Mouse (Mus musculus) ES-E14 (cell line): ENCODE measurements around the gene Sv2b. TPM values are rescaled to one million over a fixed set of nuclear protein-coding genes. Genes with fewer than 3 reads are reported as not detected.

Source experiments
- DNase-seq: peaks from one replicate; pipeline ENCODE4 v3.0.0-alpha.2; 2013; ENCODE audit warnings: low read depth, low spot score
- H3K27ac ChIP-seq: 2 replicates; pipeline ENCODE4 v1.5.1; 2012; ENCODE audit warnings: low read depth, mild to moderate bottlenecking, low read length, moderate library complexity, mixed read lengths; ENCODE audit not compliant: poor library complexity, insufficient read depth, severe bottlenecking
- H3K36me3 ChIP-seq: 2 replicates; pipeline ENCODE4 v1.6.1; 2012; ENCODE audit warnings: mild to moderate bottlenecking, low read length, moderate library complexity, mixed read lengths; ENCODE audit not compliant: control insufficient read depth, poor library complexity, insufficient read depth, severe bottlenecking
- H3K4me1 ChIP-seq, 2 experiments: fragments of 150-350 bp in 1 of 2; sonication (generic) in 1 of 2; 2 replicates each; pipeline ENCODE4 v1.6.1; 2012; ENCODE audit warnings: low read length in 2 of 2, mild to moderate bottlenecking in 1 of 2, mixed read lengths in 1 of 2; ENCODE audit not compliant: control insufficient read depth in 2 of 2, insufficient read depth in 2 of 2, poor library complexity in 1 of 2
- H3K4me3 ChIP-seq, 2 experiments: fragments of 150-350 bp in 1 of 2; sonication (generic) in 1 of 2; 2 replicates each; pipeline ENCODE4 v1.5.1; 2012; ENCODE audit warnings: low read length in 2 of 2, low read depth in 1 of 2, mild to moderate bottlenecking in 1 of 2, mixed read lengths in 1 of 2; ENCODE audit not compliant: insufficient read depth in 1 of 2, poor library complexity in 1 of 2, severe bottlenecking in 1 of 2
- H3K9ac ChIP-seq: 2 replicates; pipeline ENCODE4 v1.6.1; 2012; ENCODE audit warnings: low read depth, mild to moderate bottlenecking, low read length, mixed read lengths; ENCODE audit not compliant: poor library complexity, insufficient read depth, severe bottlenecking
- H3K9me3 ChIP-seq: fragments of 150-350 bp; sonication (generic); 2 replicates; pipeline ENCODE4 v1.6.1; 2012; ENCODE audit warnings: low read depth, mild to moderate bottlenecking, low read length; ENCODE audit not compliant: control insufficient read depth, insufficient read depth
- CHD2 ChIP-seq: IDR thresholded peaks from 2 replicates; pipeline ENCODE4 v1.6.1; 2014; ENCODE audit warnings: mild to moderate bottlenecking, low read depth, low read length, inconsistent platforms
- HCFC1 ChIP-seq: IDR thresholded peaks from 2 replicates; pipeline ENCODE4 v1.6.1; 2012; ENCODE audit warnings: low read length, inconsistent platforms, borderline replicate concordance; ENCODE audit not compliant: insufficient read depth
- MAFK ChIP-seq: IDR thresholded peaks from 2 replicates; pipeline ENCODE4 v1.6.1; 2014; ENCODE audit warnings: mild to moderate bottlenecking, low read depth, low read length, inconsistent platforms; ENCODE audit not compliant: insufficient read depth
- ZC3H11A ChIP-seq: IDR thresholded peaks from 2 replicates; pipeline ENCODE4 v1.6.1; 2012; ENCODE audit warnings: low read depth, mild to moderate bottlenecking, inconsistent platforms, low read length, borderline replicate concordance
- ZNF384 ChIP-seq: IDR thresholded peaks from 2 replicates; pipeline ENCODE4 v1.6.1; 2012; ENCODE audit warnings: low read depth, low read length, inconsistent platforms
- in situ Hi-C, 2 experiments: fragments of 600-800 bp; cut with MboI; formaldehyde crosslinking; loops; one replicate each; pipeline ENCODE4 v1.15.1; 2025; ENCODE audit warnings: low sequenced_read_pairs in 2 of 2, inconsistent platforms in 1 of 2; ENCODE audit not compliant: unreplicated experiment in 2 of 2
- total RNA-seq: library from RNA; depleted of rRNA; stranded (reverse); fragments of 300-350 nt; gene quantifications from 2 replicates; pipeline ENCODE4 v1.2.3, GENCODE M21; 2012

Gene Sv2b
- total RNA-seq, 1 experiment, result 0.27 TPM

- Histone ChIP-seq H3K4me1 (no peaks in the 10 kb centered on the region), H3K27ac (no peak overlapping the region), H3K4me3 (no peak overlapping the region), H3K9ac (no peak overlapping the region), H3K36me3 (no peaks in the 10 kb centered on the region), H3K9me3 (no peaks in the 10 kb centered on the region)
- TF ChIP-seq CHD2 (no peak), ZC3H11A (no peak), MAFK (no peak), ZNF384 (no peak), HCFC1 (no peak)
- DNase-seq, result no peak
- in situ Hi-C loops, result no loop called here
Measured at GRCm38 (mm10) chr7:75194158-75194918, 114.7 kb downstream of the Sv2b start.

- in situ Hi-C loops, result no loop called here
- H3K9ac ChIP-seq, result no peak overlapping the region
- H3K9me3 ChIP-seq, result no peaks in the 10 kb centered on the region
- TF ChIP-seq ZC3H11A (no peak), HCFC1 (no peak), CHD2 (no peak)
- no peak overlapping the region for H3K4me3 ChIP-seq
- no peak for DNase-seq
- no peaks in the 10 kb centered on the region for H3K4me1 ChIP-seq
- no peak overlapping the region for H3K27ac ChIP-seq
- H3K36me3 ChIP-seq, result no peaks in the 10 kb centered on the region
Measured at GRCm38 (mm10) chr7:75190192-75190591, 118.9 kb downstream of the Sv2b start.

GRCm38 (mm10) chr7:75175042-75175441, 134.0 kb downstream of the Sv2b start:
- no peaks in the 10 kb centered on the region for H3K4me1 ChIP-seq
- no peaks in the 10 kb centered on the region for H3K36me3 ChIP-seq
- no peak overlapping the region for H3K4me3 ChIP-seq
- TF ChIP-seq MAFK (no peak), ZNF384 (no peak), ZC3H11A (no peak), HCFC1 (no peak), CHD2 (no peak)
- DNase-seq, result no peak
- no peaks in the 10 kb centered on the region for H3K9me3 ChIP-seq
- in situ Hi-C loops, result no loop called here
- no peak overlapping the region for H3K27ac ChIP-seq
- H3K9ac ChIP-seq, result no peak overlapping the region

GRCm38 (mm10) chr7:75167481-75167880, 141.6 kb downstream of the Sv2b start:
- TF ChIP-seq MAFK (no peak), ZC3H11A (no peak), HCFC1 (no peak), CHD2 (no peak), ZNF384 (no peak)
- no peaks in the 10 kb centered on the region for H3K36me3 ChIP-seq
- DNase-seq, result no peak
- in situ Hi-C loops, result no loop called here
- no peaks in the 10 kb centered on the region for H3K4me1 ChIP-seq
- no peaks in the 10 kb centered on the region for H3K9me3 ChIP-seq
- H3K27ac ChIP-seq, result no peak overlapping the region
- H3K4me3 ChIP-seq, result no peak overlapping the region
- no peak overlapping the region for H3K9ac ChIP-seq

- DNase-seq, result no peak
- H3K27ac ChIP-seq, result no peak overlapping the region
- no peaks in the 10 kb centered on the region for H3K4me1 ChIP-seq
- H3K9me3 ChIP-seq, result no peaks in the 10 kb centered on the region
- TF ChIP-seq ZC3H11A (no peak), HCFC1 (no peak), CHD2 (no peak), ZNF384 (no peak), MAFK (no peak)
- H3K4me3 ChIP-seq, result no peak overlapping the region
- no peaks in the 10 kb centered on the region for H3K36me3 ChIP-seq
- no peak overlapping the region for H3K9ac ChIP-seq
- in situ Hi-C loops, result loop anchor here in 1 of 2 experiments (25.0 kb wide), 1 partner anchor 740 kb away; no protein-coding TSS in a partner anchor
Measured at GRCm38 (mm10) chr7:75147174-75147573, 161.9 kb downstream of the Sv2b start.
